Mouse (Mus musculus) ovary, postnatal 14 days (tissue): ENCODE data around the gene Tssk4.
A peak's percentile ranks its signal among the peaks of the same experiment; 100 is the strongest.

Source experiments
- DNase-seq: peaks from one replicate; pipeline ENCODE4 v3.0.0; 2022; ENCODE audit warnings: low spot score

The Tssk4 gene

DNA sequence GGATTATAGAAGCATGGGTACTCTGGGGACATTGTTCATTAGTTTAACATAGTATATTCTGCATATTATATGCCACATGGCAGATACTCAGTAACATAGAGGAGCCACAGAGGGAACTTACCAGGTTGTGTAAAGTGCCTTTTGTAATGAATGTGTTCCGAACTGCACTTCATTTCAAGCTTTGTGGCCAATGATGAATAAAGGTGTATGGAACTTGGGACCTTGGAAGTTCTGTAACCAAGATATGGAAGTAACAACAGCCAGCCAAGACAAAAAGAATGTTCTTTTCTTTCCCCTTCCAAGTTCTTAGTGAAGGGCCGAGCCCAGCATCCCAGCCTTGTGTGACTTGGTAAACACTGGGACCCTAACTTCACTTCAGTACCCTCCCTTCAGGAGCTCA lies at the start of gene Tssk4:
TSS of gene Tssk4 (plus strand) at position 301 of the 400 bp plus-strand sequence.
- no peak for DNase-seq

GRCm38 (mm10) chr14:55603271-55603632 lies 46.7 kb upstream of the Tssk4 start, which contains the start of gene Irf9:
Irf9 (plus strand) TSS chr14:55603571.
- no peak for DNase-seq

- peak; percentile 84 for DNase-seq
Measured at GRCm38 (mm10) chr14:55603633-55604576, 46.1 kb upstream of the Tssk4 start.

DNA sequence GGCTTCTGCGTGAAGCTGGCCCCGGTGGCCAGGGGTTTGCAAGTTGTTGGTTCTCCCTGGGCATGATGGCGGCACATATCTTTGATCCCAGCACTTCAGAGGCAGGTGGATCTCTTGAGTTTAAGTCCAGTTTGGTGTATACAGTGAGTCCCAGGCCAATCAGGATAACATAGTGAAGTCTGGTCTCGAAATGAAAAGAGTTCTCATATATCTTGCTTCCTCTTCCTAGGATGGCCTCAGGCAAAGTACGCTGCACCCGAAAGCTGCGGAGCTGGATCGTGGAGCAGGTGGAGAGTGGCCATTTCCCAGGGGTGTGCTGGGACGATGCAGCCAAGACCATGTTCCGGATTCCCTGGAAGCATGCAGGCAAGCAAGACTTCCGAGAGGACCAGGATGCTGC lies 45.2 kb upstream of the Tssk4 start:
- DNase-seq, result no peak

GRCm38 (mm10) chr14:55605743-55606459 lies 44.1 kb upstream of the Tssk4 start:
- DNase-seq, result no peak

DNA sequence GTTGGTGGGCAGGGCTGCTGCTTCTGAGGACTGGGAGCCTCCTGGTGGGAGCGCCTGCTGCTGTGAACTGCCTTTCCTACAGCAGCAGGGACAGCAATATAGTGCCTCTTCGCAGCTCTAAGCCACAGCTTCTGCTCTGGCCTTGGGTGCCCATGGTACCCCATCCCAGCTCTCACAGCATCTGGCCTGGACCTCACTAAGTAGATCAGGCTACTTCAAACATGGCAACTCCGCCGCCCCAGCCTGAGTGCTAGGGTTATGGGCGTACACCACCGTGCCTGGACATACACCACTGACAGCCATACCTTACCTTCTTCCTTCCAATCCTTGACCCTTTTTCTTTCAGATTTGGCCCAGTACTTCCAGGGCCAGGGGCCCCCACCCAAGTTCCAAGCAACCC lies 41.6 kb upstream of the Tssk4 start:
- no peak for DNase-seq

DNA sequence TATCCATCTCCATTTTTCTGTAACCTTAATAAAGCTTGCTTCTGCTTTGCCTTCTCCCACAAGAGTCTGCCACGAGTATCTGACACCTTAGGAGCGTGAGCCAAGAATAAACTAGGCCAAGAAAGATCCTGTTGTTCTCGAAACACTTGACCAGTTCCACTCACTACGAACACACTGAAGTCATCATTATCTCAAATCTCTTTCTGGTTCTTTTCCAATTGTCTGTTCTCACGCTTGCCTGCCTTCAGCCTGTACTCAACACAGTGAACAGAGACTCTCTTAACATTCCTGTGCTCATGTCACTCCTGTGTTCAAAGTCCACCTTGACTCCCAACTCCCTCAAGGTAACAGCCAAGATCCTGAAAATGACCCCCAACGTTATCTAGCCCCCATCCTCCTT lies 36.6 kb upstream of the Tssk4 start:
- DNase-seq, result no peak

DNA sequence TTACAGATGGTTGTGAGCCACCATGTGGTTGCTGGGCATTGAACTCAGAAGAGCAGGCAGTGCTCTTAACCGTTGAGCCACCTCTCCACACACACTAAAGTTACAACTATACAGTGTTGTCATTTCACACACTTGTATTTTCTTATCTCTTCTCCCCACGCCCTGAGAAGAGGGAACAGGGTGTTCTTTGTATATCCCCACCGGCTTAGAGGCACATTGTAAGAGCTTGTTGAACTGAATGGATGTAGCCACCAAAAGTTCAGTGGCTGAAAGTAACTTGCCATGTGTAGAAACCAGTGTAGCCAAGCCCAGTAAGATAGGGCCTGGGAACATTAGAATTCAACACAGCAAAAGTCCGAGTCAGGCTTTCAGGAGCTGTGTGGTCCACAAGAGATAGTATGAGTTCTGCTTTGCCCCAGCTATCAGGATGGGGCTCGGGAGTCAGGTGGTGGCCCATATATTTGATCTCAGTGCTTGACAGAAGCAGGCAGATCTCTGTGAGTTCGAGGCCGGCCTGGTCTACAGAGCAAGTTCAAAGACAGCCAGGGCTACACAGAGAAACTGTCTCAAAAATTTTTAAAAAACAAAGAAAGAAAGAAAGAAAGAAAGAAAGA lies 35.3 kb upstream of the Tssk4 start:
- DNase-seq, result no peak

DNA sequence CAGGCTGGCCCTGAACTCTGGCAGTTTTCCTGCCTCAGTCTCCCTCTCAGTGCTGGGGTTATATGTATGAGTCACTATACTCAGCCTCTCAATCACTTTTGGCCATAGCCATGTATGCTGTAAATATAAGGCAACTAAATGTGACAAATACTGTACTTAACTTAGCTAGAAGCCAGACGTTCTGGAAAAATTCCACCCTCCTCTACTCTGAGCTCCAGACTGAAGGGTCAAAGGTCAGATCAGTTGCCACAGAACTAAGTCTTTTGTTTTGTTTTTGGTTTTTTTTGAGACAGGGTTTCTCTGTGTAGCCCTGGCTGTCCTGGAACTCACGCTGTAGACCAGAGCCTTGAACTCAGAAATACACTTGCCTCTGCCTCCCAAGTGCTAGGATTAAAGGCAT lies 34.1 kb upstream of the Tssk4 start:
- DNase-seq, result no peak

DNA sequence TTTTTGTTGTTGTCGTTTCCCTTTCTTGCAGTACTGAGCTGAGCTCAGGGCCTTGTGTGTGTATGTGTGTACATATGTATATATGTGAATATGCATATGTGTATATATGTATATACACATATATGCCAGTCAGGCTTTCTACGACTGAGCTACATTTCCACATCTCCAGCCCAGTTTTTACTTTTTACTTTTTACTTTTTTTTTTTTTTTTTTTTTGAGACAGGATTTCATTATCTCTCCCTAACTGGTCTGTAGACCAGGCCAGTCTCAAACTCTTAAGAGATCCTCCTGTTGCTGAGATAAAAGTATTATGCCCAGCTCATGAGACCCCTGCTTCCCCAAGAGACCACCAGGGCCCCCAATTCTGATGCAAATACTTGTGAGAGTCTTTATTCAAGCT lies 33.1 kb upstream of the Tssk4 start:
- no peak for DNase-seq

GRCm38 (mm10) chr14:55617822-55618221 lies 32.2 kb upstream of the Tssk4 start, which contains the start of gene Rec8:
Rec8 (plus strand) TSS chr14:55618037.
- DNase-seq, result no peak

- no peak for DNase-seq
Measured at GRCm38 (mm10) chr14:55618486-55619195, 31.3 kb upstream of the Tssk4 start.

DNA sequence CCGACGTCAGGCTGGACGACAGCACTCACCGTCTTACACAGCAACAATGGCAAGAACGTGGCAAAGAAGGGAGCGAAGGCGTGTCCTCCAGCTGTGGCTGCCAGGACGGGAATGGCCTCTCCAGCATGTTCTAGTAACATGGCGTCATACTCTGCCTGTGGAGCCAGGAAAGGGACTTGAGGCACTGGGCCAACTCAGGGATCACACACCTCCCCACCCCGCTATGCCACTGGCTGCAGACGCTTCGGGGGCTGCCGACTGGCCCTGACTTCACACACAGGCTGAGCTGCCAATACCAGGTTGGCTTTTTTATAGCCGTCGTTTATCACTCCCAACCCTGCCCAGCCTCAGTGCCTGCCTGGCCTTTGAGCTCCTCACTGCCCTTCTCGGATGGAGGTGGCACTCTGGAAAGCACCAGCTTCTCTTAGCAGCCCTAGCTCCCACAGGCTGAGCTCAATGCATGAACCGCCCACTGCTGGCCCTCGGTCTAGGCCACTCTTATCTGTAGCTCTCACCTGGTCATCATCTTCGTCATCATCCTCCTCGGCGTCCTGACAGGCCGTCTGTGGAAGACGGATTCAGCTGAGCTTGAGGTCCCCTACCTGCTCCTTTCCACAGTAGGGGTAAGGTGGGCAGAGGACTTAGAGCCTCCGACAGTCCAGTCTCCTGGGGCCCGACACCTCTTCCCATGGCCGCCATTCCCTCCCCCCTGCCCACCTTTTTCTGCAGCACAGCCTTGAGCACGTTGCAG lies 21.7 kb upstream of the Tssk4 start:
- no peak for DNase-seq

GRCm38 (mm10) chr14:55629312-55629711 lies 20.7 kb upstream of the Tssk4 start:
- DNase-seq, result no peak

- DNase-seq, result no peak
Measured at GRCm38 (mm10) chr14:55634874-55635522, 15.0 kb upstream of the Tssk4 start.

DNA sequence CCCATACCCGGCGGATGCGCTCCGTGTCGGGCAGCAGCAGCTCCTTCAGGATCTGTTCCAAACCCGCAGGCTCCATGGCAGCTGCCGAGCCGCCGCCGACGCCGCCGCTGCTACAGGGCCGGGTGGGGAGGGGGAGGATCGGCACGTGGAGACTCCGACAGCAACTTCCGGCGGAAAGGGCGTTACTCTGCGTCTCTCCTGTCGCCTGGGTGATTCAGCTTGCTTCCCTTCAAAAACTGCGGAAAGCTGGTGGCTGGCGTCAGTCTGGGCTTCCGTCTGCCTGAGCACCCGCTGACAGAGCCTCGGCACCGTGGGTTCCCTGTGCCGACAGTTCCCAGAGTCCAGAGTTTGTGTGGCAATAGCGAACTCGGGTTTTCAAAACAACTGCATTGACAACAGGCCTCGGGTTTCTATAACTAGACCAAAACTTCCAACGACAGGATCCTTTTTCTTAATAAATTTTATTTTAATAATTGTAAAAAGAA lies 14.4 kb upstream of the Tssk4 start, which contains the start of gene Ipo4:
TSS of gene Ipo4 (minus strand) at position 435 of the 485 bp plus-strand sequence.
- DNase-seq, result peak; percentile 68

DNA sequence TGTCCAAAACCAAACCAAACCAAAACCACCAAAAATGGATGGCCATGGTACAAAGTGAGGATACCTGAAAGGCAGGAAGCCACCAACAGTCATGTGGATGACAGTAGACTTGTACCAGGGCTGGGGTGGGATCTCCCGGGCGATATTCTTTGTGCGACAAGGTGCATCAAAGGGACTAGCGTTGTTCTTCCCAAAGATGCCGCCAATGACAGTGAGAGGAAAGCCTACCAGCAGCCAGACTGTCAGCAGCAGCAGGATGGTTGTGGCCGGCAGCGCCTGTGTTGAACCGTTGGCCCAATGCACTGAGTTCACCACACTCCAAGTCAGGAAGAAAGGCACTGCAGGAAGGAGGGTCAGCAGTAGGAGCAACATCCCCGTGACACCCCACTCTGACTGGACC lies 12.2 kb upstream of the Tssk4 start, which contains the start of gene Gm49378:
TSS of gene Gm49378 (minus strand) at position 101 of the 400 bp plus-strand sequence.
- no peak for DNase-seq

DNA sequence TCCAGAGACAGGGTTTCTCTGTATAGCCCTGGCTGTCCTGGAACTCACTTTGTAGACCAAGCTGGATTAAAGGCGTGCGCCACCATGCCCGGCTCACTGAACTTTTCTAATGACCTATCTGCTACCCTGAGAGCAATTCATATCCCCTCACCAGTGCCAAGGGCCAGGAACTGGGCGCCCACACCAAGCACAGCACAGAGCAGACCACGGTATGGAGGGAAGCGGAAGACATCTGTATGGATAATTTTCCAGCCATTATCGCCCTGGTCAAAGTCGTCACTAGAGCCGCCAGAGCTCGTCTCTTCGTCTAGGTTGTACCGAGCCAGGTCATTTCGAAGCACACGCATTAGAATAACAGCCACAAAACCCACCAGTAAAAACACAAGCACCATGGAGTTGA lies 9.2 kb upstream of the Tssk4 start:
- DNase-seq, result no peak

DNA sequence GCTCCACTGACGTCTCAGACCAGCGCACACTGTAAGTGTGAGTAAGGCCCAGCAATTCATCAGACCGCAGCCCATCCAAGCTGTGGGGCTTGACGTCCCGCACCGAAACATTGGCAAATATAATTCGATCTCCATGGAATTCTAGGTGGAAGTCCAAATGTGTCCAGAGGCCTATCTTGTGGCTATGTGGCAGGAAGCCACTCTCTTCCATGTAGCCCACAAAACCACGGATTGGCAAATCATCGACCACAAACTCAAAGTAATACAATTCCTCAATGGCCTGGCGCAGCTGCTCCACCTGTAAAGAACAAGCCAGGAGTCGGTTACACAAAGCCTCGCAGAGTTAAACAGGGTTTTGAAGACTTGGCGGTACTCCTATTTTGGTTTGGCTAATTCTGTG lies 8.7 kb upstream of the Tssk4 start:
- DNase-seq, result no peak

DNA sequence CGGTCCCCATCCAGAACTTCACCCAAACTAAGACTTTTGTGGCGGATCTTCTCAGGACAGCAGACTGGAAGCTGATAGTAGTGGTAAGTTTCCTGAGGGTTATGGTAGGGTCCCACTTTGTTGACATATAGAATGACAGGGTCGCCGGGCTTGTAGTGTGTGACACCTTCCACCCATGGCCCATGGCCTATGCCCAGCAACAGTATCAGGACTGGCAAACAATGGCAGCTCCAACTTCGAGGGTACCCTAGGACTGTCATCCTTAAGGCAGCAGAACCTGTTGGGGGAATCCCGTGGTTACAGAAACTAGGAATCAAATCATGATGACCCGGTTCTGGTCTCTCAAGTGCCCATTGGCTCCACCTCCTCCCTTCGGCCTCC lies 7.3 kb upstream of the Tssk4 start:
- DNase-seq, result no peak
